Mouse (Mus musculus) heart, postnatal 25 days (tissue): ENCODE measurements around the gene Prkd3. TPM values are rescaled to one million over a fixed set of nuclear protein-coding genes. Genes with fewer than 3 reads are reported as not detected.

Source experiments
- DNase-seq: peaks from one replicate; pipeline ENCODE4 v3.0.0; 2022; ENCODE audit warnings: low spot score
- intact Hi-C: fragments of 180-260 bp; cut with DNase I; formaldehyde crosslinking; loops from one replicate; pipeline ENCODE4 v1.15.1; 2025
- total RNA-seq, 2 experiments: library from RNA; stranded (reverse); gene quantifications; 2 replicates each; pipeline ENCODE4 v1.2.3; 2021

Gene Prkd3
- 10 to 100 TPM; 16.5 to 19.8 TPM for total RNA-seq

DNA sequence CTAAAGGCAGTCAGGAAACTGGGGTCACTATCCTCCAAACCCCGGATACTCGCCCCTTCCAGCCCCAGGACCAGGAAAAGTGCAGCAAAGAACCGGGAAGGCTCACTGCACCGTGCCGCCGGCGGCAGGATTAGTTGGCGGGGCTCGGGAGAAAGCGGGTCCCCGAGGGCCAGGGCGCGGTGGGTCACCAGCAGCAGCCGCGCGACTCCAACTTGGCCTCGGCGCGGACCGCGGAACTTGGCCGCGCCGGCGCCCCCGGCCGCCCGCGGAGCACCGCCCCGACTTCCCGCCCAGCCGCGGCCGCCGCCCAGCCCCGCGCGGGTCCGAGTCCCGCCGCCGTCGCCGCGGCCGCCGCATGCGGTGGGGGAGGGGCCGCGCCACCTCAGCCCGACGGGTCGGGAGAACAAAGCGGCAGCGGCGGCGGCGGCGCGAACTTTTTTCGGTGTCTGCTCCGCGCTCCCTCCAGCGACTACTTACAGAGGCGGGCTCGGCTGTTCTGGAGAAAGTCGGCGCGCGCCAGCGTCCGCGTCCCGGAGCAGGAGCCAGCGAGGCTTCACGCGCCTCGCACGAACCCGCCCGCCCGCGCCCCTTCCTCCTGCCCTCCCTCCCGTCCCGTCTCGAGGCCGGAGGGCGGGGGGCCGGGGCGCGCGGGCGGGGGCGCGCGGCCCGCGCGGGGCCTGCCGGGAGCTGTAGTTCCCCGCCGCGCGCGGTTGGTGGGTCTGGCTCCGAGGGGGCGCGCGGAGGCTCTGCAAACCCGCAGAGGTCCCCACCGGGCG is at the start of gene Prkd3:
Prkd3 (minus strand) TSS at position 609 of the 776 bp plus-strand sequence.
- DNase-seq: peak; percentile 42
- intact Hi-C loops: loop anchor here (5.0 kb wide), 1 partner anchor 83 kb away; the partner anchor contains the start of genes Cebpz and Ndufaf7

DNA sequence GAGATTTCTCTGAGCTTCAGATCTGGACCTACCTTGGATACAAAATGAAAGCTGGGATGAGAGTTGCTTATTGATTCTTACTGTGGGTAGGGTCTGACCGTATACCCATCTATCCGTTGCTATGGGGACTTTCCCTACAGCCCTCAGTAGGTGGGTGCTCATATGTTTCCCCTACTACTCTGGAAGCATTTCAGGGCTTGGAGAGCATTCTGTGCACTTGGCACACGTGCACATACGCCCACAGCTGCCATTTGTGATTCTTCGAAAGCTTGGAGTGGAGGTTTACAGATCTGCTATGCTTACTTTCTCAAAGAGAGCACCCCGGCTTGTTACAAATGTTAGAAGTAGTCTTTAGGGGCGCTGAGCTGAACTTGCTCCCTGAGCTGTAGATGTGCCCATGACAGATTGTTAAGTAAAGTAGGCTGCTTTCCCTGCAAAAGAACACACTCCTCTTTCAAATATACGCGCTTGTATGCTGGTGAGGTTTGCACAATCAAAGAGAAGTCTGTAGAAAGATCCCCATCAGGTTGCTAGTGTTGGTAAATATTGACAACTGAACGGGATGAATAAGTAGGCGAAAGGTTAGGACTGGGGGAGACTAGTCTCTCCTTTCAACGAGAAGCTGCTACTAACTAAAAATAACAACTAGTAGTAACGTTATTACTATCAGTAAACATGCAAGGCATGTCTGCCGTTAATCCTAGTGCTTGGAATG is 49.3 kb upstream of the Prkd3 start:
- DNase-seq: no peak
- intact Hi-C loops: no loop called here

DNA sequence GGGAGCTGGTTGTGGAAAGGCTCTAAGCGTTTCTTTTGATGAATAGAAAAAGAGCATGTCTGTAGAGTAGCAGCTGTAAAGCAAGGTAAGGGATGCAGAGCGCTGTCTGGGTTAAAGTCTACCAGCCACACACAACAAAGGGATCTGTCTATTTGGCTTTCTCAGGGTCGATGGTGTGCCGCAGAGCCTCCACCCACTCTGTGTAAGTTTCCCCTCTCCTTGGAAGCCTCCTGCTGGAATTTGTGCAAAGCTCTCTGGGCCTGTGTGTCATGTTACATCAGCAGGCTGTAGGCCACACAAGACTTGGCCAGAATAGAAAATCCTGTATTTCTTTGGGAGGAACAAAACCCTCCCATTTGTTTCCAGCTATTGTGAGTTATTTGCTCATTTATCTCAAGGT is 48.4 kb upstream of the Prkd3 start:
- intact Hi-C loops: no loop called here
- DNase-seq: peak; percentile 17

DNA sequence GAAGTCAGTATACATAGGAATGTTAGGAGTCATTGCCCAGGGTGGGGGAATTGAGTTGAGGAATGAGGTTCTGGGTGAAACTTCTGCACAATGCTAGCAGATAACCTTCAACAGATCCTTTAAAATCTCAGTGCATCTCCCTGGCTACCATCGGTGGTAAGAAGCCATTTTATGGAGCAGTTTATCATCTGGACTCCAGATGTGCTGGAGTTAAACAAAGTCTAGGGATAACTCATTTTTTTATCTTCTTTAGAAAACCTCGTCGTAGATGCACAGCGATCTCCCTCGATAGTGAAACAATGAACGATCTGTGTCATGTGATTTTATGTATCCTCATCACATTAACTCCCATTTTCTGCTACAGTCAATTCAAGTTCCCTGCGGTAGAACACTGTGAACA is 48.0 kb upstream of the Prkd3 start:
- no peak for DNase-seq
- intact Hi-C loops: no loop called here

DNA sequence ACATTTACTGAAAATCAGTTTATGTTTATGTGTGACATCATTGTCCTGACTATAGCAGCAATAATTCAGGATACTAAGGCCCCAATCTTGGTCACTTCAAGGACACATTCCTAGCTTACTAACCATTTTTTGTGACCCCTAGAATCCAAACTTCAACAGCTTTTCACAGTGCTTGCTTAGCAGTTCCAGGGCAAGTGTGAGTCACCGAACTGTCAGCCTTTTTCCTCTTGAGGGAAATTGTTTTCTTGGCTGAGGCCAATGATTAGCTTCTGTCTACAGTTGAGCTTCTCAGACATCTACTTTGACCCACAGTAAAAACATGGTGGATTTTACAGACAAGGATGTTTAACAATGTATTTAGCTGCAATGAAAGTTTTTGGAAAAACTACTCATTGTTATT is 43.6 kb upstream of the Prkd3 start:
- intact Hi-C loops: no loop called here
- no peak for DNase-seq

DNA sequence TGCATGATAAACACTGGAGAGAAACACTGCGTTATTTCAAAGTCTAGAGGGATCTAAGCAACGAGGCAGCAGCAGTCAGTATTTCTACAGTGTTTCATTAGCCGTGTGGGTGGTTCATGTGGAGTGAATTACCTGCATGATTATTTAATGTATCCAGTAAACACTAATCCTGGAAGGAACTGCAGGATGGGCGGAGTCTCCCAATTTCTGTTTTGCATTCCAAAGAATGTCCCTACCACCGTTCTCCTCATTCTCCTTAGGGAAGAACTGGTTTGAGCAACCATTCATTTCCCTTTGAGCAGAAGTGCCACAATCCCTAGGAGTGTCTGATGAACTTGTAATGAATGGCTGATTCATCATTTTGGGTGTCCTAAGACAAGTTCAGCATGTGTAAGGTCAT is 39.6 kb upstream of the Prkd3 start:
- intact Hi-C loops: no loop called here
- DNase-seq: no peak

DNA sequence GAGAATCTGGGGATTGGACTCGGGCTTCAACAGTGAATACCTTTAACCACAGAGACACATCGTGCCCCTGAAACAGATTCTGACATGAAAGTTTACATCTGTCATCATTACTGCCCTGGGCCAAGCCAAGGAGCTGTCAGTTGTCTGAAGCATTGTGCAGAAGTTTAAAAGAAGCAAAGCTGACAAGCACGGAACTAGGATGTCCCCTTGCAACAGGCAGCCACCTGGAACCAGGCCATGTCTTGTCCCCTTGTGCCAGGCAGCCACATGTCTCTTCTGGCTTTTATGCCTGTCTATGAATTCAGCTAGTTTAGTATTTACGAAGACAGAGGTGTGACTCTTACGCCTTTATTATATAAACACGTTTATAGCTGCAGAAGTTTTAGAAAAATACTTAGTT is 37.7 kb upstream of the Prkd3 start:
- DNase-seq: no peak
- intact Hi-C loops: no loop called here

DNA sequence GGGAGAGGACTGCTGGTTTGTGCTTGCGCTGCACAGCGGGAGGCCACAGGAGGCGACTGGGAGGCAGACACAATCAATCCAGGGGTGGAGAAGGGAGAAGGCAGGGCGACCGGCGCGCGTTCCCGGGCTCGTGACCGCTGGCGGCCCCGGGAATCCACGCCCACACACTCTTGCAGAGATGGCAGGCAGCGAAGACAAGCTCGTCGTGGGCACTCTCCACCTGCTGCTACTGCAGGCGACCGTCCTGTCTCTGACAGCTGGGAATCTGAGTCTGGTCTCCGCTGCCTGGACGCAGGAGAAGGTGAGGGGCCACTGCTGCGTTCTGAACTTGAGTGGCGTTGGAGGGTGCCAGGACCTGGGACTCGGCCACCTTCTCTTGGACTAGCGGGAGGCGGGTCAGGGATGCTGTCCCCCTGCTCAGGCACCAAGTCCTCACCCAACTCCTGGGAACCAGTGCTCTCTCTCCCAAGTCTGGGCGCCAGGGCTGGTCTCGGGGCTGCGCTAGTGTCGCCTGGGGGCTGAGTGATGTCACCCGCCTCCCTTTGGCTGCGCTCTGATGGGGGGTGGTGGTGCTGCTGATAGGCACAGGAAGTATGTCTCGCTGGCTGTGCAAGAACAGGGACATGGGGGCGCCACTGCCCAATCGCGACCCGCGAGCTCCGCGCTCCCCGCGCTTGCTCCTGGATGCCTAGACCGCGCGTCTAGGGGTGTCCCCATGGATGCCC is 31.6 kb upstream of the Prkd3 start:
- peak; percentile 49 for DNase-seq
- intact Hi-C loops: no loop called here

DNA sequence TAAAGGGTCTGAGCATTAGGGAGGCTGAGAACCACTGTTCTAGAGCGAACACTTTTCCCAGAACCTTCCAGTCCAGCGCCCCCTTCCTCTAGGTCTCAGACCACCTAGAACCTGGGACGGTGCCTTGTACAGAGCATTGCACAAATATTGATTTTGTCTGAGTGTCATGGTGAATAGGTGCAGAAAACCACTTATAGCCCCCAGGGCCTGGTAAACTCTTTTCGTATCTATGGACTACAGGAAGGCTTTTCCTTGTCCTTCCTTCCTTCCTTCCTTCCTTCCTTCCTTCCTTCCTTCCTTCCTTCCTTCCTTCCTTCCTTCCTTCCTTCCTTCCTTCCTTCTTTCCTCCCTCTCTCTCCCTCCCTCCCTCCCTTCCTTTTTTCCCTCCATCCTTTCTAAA is 31.0 kb upstream of the Prkd3 start, which contains the start of gene Qpct:
Qpct (plus strand) TSS at position 301 of the 400 bp plus-strand sequence.
- no peak for DNase-seq
- intact Hi-C loops: no loop called here

DNA sequence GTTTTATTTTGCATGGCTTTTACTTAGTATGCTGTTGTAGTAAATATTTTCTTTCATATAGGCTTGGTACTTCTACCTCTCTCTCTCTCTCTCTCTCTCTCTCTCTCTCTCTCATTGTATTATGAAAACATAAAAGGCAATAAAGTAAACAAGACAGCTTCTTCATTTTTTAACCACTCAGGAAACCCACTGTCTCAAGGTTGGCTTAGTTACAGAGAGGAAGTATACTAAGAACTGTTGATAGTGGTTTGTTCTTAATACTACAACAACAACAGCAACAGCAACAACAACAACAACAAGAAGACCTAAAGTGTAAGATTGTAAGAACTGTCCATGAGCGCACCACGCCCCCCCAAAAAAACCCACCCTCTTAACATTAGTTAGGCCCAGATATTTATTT is 23.1 kb upstream of the Prkd3 start:
- intact Hi-C loops: no loop called here
- DNase-seq: no peak

DNA sequence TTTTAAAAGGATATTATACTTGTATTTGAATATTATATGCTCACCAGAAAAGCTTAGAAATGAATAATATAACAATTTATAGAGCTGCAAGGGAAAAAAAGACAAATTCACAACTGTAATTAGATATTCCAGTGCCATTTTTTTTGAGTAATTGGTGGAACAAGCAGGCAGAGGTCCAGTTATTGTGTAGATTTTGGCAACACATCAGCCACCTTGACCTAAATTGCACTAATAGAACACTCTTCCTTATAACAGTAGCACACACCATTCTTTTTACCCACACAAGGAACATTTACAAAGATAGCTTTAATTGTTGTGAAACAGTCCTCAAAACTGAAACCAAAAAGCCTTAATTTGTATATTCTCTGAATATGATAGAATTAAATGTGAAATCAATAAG is 19.0 kb upstream of the Prkd3 start:
- no peak for DNase-seq
- intact Hi-C loops: no loop called here

DNA sequence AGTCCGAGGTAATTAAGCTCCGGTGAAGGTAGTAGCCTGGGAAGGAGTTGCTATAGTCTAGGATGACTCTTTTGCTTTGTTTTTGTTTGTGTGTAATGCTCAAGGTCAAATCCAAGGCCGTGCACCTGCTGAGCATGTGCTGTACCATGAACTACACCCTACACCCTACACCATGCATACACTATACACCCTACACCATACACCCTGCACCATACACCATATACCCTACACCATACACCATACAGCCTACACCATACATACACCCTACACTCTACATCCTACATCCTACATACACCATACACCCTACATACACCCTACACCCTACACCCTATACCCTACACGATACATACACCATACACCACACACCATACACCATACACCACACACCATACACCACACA is 12.2 kb upstream of the Prkd3 start:
- DNase-seq: no peak
- intact Hi-C loops: no loop called here

DNA sequence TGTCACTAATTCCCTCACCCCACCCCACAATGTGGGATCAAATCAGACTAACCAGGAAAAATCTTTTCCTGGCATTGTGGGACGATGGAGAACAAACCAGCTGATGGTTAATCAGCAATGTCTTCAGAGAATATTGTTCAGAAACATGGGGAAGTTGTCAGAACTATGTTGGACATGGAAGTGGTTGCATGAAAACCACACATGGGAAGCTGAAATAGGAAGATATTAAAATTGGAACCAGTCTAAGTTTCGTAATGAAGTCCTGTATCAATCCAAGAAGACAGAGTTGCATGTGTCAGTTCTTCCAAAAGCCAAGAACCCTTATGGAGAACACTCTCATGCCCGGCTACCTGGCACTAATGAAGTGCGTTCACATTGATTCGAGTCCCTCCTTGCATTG is 11.0 kb upstream of the Prkd3 start:
- intact Hi-C loops: no loop called here
- DNase-seq: no peak

DNA sequence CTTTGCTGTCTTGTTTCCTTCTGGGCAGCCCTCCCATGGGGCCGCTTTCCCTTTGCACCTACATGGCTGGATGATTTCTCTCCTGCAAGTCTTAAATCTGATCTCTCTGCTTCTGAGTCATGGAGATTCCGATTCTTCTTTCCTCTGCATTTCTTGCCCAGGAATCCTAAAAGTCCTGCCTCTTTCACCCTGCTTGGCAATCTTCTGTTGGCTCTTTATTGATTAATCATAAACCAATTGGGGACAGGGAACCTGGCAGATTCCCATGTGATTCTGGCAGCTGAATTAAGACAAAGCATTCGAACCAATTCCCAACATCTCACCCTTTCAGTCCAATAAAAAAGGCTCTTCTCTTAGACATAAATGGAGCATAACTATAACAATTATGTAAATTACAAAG is 8.6 kb upstream of the Prkd3 start:
- intact Hi-C loops: no loop called here
- DNase-seq: no peak

DNA sequence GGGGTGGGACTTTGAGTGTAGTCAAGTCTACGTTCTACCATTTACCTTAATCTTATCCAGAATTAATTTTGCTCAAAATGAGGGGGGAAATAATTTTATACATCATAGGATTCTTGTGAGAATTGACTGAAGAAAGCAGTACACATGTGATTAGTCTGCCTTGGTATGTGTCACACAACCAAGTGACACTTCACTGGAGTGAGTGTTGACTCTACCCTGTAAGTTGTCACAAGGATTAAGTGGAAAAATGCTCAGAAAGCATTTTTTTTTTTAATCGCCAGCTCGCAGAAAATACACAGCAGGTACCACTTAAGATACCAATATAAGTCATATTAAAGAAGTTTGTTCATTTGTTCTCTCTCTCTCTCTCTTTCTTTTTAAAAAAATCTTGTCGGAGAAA is 3.9 kb upstream of the Prkd3 start:
- no peak for DNase-seq
- intact Hi-C loops: loop anchor here (5.0 kb wide), 1 partner anchor 87 kb away; the partner anchor contains the start of genes Cebpz and Ndufaf7

DNA sequence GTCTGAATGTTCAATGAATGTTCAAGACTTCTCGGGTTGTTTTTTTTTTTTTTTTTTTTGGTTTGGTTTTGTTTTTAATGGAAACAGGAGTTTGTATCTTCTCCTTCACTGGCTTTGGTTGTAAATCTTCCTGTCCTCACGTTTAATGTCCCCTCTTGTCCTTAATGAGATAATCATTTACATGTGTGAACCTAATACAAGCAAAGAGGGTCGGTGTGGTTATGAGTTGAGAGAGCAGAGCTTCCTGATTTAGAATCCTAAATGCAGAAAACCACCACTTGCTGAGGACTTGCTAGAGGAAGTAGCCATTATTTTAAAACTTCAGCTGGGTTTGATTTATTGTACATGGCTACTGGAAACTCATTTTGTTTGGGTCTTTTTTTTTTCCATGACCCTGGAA is 2.1 kb upstream of the Prkd3 start:
- intact Hi-C loops: loop anchor here (5.0 kb wide), 1 partner anchor 85 kb away; the partner anchor contains the start of genes Cebpz and Ndufaf7
- DNase-seq: no peak

DNA sequence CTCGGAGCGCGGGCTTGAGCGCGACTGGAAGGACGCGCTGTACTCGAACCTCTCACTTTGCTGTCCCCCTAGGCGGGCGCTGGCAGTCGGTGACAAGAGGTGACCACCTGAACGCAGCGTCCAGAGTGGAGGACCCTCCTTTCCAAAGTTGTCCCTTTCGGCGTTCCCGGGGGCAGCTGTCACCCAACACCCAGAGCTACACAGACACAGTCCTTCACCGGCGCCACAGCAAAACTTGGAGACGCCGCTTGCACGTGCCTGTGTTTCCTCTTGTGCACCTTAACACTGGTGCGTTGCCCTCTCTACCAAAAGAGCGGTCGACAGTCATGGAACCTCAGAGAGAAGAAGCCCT is 344 bp upstream of the Prkd3 start:
- DNase-seq: no peak
- intact Hi-C loops: loop anchor here (5.0 kb wide), 1 partner anchor 84 kb away; the partner anchor contains the start of genes Cebpz and Ndufaf7

DNA sequence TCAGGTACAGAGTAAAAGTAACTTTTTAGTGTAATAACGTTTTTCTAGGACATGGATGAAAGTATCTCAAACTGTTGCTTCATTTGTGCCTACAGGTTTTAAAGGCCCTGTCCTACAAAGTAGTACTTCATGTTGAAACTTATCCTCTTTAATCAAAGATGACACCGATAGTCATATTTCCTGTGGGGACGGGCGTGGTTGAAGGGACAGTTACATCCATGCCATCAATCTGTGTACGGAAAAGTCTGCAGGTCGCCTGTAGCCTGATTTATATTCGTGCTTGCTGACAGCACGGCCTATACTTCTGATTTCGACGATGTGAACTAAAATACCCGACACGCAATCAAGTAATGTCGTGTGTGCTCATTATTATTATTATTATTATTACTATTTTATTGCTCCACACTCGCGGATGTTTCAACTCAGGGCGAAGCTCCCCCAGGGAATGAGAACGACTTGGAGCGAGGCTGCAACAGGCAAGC is 849 bp downstream of the Prkd3 start:
- DNase-seq: no peak
- intact Hi-C loops: loop anchor here (5.0 kb wide), 2 partner anchors 42 to 82 kb away; partner anchors contain the start of genes Cebpz and Ndufaf7

DNA sequence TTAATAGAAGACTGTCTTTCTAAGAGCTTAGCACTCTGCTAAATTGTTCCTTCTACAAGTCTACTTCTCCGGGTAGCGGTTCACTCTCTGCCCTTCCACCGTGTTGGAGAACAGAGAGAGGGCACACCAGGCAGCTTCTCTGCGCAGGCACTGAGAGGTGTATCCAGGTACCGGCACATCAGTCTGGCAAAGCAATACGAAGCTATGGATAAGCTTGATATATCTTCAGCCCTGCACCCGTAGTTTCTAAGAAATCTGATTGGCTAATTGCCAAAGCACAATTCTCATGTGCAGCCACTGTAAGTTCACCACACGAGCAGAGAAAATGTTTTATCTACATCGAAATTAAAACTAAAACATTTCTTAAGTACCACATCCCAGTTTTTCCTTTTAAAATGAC is 2.2 kb downstream of the Prkd3 start:
- no peak for DNase-seq
- intact Hi-C loops: loop anchor here (5.0 kb wide), 1 partner anchor 41 kb away; no protein-coding TSS in a partner anchor

DNA sequence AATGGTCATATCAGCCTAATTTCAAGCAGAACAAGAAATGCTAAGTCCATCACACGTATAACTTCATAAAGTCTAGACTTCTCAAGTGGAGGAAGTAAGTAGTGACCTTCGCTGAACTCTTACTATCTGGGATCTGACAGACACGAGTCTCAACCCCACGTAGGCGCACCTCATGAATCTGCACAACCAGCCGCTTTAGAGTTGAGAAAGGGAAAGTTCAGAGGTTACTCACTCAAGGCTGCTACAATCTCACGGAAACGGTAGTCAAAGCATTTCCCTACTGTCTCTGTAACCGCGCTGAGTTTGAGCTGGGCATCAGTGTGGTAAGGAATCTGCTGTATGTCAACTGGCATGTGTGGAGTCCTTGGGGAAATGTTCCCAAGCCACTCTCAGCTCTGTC is 4.8 kb downstream of the Prkd3 start:
- intact Hi-C loops: loop anchor here (5.0 kb wide), 1 partner anchor 39 kb away; no protein-coding TSS in a partner anchor
- no peak for DNase-seq
